Mouse (Mus musculus) hindbrain, postnatal 0 days (tissue): ENCODE results near the gene Psmb9. TPM values are rescaled to one million over a fixed set of nuclear protein-coding genes. Genes with fewer than 3 reads are reported as not detected.

Experiments
- ATAC-seq: fragments of 200-750 bp; cut with Nextera tagmentation; 2 replicates; pipeline ENCODE4 v1.8.0; 2017; ENCODE audit warnings: mild to moderate bottlenecking, moderate TSS enrichment, moderate library complexity
- DNase-seq: peaks from one replicate; pipeline ENCODE4 v3.0.0-alpha.2; 2015; ENCODE audit warnings: low spot score
- H3K27ac ChIP-seq: fragments of 300-500 bp; sonication (generic); 2 replicates; pipeline ENCODE4 v1.5.1; 2014; ENCODE audit warnings: mild to moderate bottlenecking
- H3K27me3 ChIP-seq: fragments of 300-500 bp; sonication (generic); 2 replicates; pipeline ENCODE4 v1.6.1; 2014; ENCODE audit warnings: low read length, mixed read lengths; ENCODE audit not compliant: insufficient read depth
- H3K36me3 ChIP-seq: fragments of 300-500 bp; sonication (generic); 2 replicates; pipeline ENCODE4 v1.6.1; 2014; ENCODE audit warnings: low read length, mixed read lengths; ENCODE audit not compliant: insufficient read depth
- H3K4me1 ChIP-seq: fragments of 300-500 bp; sonication (generic); 2 replicates; pipeline ENCODE4 v1.6.1; 2014; ENCODE audit warnings: antibody characterized with exemption, low read length, mixed read lengths; ENCODE audit not compliant: insufficient read depth
- H3K4me2 ChIP-seq: fragments of 300-500 bp; sonication (generic); 2 replicates; pipeline ENCODE4 v1.6.1; 2014; ENCODE audit warnings: low read depth, mild to moderate bottlenecking, low read length, moderate library complexity, mixed read lengths
- H3K4me3 ChIP-seq: fragments of 300-500 bp; sonication (generic); 2 replicates; pipeline ENCODE4 v1.5.1; 2014; ENCODE audit warnings: low read length
- H3K9ac ChIP-seq: fragments of 300-500 bp; sonication (generic); replicated peaks from 2 replicates; pipeline ENCODE4 v1.6.1; 2014; ENCODE audit warnings: mild to moderate bottlenecking, low read length, moderate library complexity, mixed read lengths
- H3K9me3 ChIP-seq: fragments of 300-500 bp; sonication (generic); 2 replicates; pipeline ENCODE4 v1.6.1; 2016; ENCODE audit warnings: low read length, mixed read lengths
- CTCF ChIP-seq: IDR thresholded peaks from 2 replicates; pipeline ENCODE4 v1.5.1; 2016; ENCODE audit warnings: antibody characterized with exemption, control low read depth, low read depth
- WGBS: fragments of 180-500 bp; shearing (Covaris S2); extraction: QIAGEN DNeasy Blood & Tissue Kit; methylation state at CpG from one replicate; pipeline ENCODE4 v1.1.7; 2014; 5-methylcytosine and 5-hydroxymethylcytosine counted together
- polyA plus RNA-seq: library from polyadenylated mRNA; unstranded; fragments of >200 nt; fragmentation: Nextera tagmentation; extraction: Ambion mirVana; gene quantifications from 2 replicates; pipeline ENCODE4 v1.2.1, GENCODE M21; 2015
- total RNA-seq: library from RNA; depleted of rRNA; stranded (reverse); fragments of >200 nt; gene quantifications from 2 replicates; pipeline ENCODE4 v1.2.3, GENCODE M21; 2014

The Psmb9 gene
- total and polyA plus RNA-seq, 2 experiments from 2014 or later: 0.68 to 4.2 TPM

DNA sequence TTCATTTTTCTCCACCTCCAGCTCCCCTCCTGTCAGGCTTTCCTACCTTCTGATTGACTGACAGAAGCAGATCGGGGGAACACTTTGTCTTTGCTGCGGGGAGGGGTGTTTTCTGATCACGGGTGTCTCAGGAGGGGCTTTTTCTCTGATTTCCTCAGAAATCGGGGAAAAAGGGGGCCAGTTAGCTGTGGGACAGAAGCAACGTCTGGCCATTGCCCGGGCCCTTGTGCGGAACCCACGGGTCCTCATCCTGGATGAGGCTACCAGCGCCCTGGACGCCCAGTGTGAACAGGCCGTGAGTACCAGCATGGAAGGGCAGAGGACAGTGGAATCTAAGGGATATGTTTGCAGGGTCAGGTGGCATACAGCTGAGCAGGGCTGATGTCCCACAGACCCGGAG, 27.6 kb upstream of the Psmb9 start:
- Histone ChIP-seq H3K36me3 (no peaks in the 10 kb centered on the region), H3K4me1 (no peaks in the 10 kb centered on the region), H3K9me3 (no peaks in the 10 kb centered on the region), H3K9ac (no peak overlapping the region), H3K4me2 (no peak overlapping the region), H3K27ac (no peak overlapping the region), H3K4me3 (no peak overlapping the region), H3K27me3 (peaks cover 9% of the 10 kb centered on the region)
- 86% methylated on average over 12 of the region's 12 CpGs for WGBS
- ATAC-seq: no peak
- no peak for TF ChIP-seq CTCF
- DNase-seq: no peak

DNA sequence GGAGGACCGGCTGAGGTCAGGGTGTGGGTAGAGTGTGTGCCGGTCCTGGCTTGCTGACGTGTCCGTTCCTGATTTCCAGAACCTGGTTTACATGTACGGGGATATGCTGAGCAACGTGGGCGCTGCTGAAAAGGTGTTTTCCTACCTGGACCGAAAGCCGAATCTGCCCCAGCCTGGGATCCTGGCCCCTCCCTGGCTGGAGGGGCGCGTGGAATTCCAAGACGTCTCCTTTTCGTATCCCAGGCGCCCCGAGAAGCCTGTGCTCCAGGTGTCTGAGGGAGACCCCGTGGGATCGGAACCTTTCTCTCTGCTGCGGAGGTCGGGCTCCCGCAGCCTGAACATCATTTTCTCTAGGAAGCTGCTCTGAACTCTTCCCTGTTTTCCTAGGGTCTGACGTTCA, 26.4 kb upstream of the Psmb9 start:
- DNase-seq (no peak), ATAC-seq (no peak)
- Histone ChIP-seq H3K9me3 (no peaks in the 10 kb centered on the region), H3K4me1 (no peaks in the 10 kb centered on the region), H3K9ac (no peak overlapping the region), H3K36me3 (no peaks in the 10 kb centered on the region), H3K27me3 (peaks cover 9% of the 10 kb centered on the region), H3K27ac (no peak overlapping the region), H3K4me2 (0 out of 2 replicates have a peak overlapping the region, but pooled peaks have one; percentile 5), H3K4me3 (no peak overlapping the region; the same call in 1 of the 2 replicates)
- no peak for TF ChIP-seq CTCF
- 41% methylated on average over 21 of the region's 21 CpGs for WGBS

DNA sequence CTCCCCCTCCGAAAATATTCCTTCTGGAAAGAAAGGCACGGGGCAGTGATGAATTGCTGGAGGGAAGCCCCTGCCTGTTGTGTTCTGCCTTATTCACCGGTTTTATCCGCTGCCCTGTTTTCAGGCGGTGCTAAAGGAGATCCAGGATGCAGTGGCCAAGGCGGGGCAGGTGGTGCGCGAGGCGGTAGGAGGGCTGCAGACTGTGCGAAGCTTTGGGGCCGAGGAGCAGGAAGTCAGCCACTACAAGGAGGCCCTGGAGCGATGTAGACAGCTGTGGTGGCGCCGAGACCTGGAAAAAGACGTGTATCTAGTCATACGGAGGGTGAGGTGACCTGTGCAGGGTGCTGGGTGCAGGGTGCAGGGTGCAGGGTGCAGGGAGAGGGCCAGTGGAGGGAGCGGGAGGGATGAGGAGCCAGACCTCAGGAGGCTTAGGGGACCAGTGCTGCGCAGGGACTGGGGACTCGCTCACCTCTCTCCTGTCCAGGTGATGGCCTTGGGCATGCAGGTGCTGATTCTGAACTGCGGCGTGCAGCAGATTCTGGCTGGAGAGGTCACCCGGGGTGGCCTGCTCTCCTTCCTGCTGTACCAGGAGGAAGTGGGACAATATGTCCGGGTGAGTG, 24.3 kb upstream of the Psmb9 start:
- no peak for ATAC-seq
- H3K4me3 ChIP-seq: no peak overlapping the region
- WGBS: 20% methylated on average over 23 of the region's 23 CpGs
- H3K36me3 ChIP-seq: no peaks in the 10 kb centered on the region
- no peaks in the 10 kb centered on the region for H3K9me3 ChIP-seq
- H3K4me1 ChIP-seq: no peaks in the 10 kb centered on the region
- no peak for TF ChIP-seq CTCF
- no peak overlapping the region for H3K4me2 ChIP-seq
- no peak overlapping the region for H3K9ac ChIP-seq
- no peak for DNase-seq
- peaks cover 9% of the 10 kb centered on the region for H3K27me3 ChIP-seq
- H3K27ac ChIP-seq: no peak overlapping the region

DNA sequence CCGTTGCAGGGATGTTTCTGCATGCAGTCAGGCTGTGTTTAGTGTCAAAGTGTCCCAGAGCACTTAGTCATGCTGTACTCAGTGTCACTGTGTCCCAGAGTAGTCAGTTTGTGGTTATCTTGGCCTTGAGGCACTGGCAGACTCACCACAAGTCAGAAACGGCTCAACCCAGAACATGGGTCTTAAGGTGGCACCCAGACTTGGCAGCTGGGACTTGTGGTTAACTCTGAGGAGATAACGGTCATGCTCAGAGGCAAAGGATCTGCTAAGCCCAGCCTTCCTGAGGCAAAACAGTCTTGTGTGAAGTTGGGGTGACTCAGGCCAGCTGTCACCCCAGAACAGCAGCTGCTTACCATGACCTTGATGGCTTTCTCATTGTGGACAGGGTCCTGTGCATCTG, 23.0 kb upstream of the Psmb9 start:
- Histone ChIP-seq H3K4me1 (no peaks in the 10 kb centered on the region), H3K9ac (no peak overlapping the region), H3K9me3 (no peaks in the 10 kb centered on the region), H3K27ac (no peak overlapping the region), H3K4me2 (no peak overlapping the region), H3K4me3 (no peak overlapping the region), H3K27me3 (peaks cover 10% of the 10 kb centered on the region), H3K36me3 (no peaks in the 10 kb centered on the region)
- ATAC-seq (no peak), DNase-seq (no peak)
- 65% methylated on average over 3 of the region's 3 CpGs for WGBS
- TF ChIP-seq CTCF: no peak

DNA sequence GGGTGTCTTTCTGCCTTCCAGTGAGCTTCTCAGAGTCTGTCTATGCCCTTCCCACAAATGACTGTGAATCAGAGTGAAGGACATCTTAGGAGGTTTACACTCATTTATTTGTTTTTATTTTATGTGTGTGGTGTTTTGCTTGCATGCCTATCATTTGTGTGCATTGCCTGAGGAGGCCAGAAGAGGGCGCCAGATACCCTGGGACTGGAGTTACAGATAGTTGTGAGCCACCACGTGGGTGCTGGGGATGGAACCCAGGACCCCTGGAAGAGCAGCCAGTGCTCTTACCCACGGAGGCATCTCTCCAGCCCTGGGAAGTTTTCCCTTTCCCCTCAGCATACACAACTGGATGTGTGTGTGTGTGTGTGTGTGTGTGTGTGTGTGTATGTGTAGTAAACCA, 22.1 kb upstream of the Psmb9 start:
- no peaks in the 10 kb centered on the region for H3K4me1 ChIP-seq
- H3K27me3 ChIP-seq: peaks cover 15% of the 10 kb centered on the region
- no peaks in the 10 kb centered on the region for H3K36me3 ChIP-seq
- ATAC-seq (no peak), DNase-seq (no peak)
- H3K4me3 ChIP-seq: no peak overlapping the region
- no peaks in the 10 kb centered on the region for H3K9me3 ChIP-seq
- no peak overlapping the region for H3K4me2 ChIP-seq
- H3K27ac ChIP-seq: no peak overlapping the region
- WGBS: 47% methylated on average over 3 of the region's 3 CpGs
- TF ChIP-seq CTCF: peak; percentile 40
- no peak overlapping the region for H3K9ac ChIP-seq

DNA sequence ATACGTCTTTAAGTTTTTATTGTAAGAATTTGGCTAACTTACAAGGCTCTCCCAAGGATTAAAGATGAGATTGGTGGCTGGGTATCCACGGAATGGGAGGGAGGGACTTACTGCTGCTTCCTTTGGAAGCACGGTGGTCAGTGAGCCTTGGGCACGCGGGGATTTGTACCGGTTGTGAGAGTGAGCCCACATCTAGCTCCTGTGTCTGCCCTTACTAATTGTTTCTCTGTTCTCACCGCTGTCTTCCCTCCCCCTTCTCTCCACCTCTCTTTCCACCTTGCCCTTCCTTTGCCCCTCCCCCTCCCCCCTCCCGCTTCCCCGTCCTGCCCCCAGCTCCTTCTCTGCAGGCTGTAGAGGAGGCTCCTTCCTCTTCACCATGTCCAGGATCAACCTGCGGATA, 20.9 kb upstream of the Psmb9 start:
- no peaks in the 10 kb centered on the region for H3K36me3 ChIP-seq
- no peak overlapping the region for H3K4me3 ChIP-seq
- no peak overlapping the region for H3K4me2 ChIP-seq
- WGBS: 20% methylated on average over 10 of the region's 10 CpGs
- H3K9ac ChIP-seq: no peak overlapping the region
- no peak for TF ChIP-seq CTCF
- DNase-seq (no peak), ATAC-seq (no peak)
- no peak overlapping the region for H3K27ac ChIP-seq
- H3K9me3 ChIP-seq: no peaks in the 10 kb centered on the region
- H3K27me3 ChIP-seq: peaks cover 10% of the 10 kb centered on the region; the same call in 1 of the 2 replicates
- no peaks in the 10 kb centered on the region for H3K4me1 ChIP-seq

DNA sequence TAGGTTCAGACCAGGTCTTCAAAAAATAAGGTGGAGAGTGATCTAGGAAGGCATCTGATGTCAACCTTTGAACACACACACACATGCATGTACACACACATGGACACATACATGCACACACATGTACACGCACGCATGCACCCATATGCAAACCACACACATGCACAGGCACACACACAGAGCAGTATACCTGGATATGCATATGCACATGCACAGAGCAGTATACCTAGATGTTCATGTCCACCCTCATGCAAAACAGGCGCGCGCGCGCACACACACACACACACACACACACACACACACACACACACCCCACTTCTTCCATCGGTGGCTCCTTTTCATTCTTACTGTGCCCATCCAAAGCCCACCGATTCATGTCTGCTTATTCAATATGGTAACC, 20.3 kb upstream of the Psmb9 start:
- no peak overlapping the region for H3K4me2 ChIP-seq
- H3K27ac ChIP-seq: no peak overlapping the region
- H3K36me3 ChIP-seq: no peaks in the 10 kb centered on the region
- no peaks in the 10 kb centered on the region for H3K9me3 ChIP-seq
- H3K27me3 ChIP-seq: peaks cover 10% of the 10 kb centered on the region; the same call in 1 of the 2 replicates
- H3K9ac ChIP-seq: no peak overlapping the region
- no peak for TF ChIP-seq CTCF
- no peaks in the 10 kb centered on the region for H3K4me1 ChIP-seq
- DNase-seq: no peak
- no peak overlapping the region for H3K4me3 ChIP-seq
- no peak for ATAC-seq
- WGBS: 96% methylated on average over 9 of the region's 9 CpGs
